Mouse (Mus musculus): ENCODE data around the gene Olfr1287. TPM values are rescaled to one million over a fixed set of nuclear protein-coding genes. Genes with fewer than 3 reads are reported as not detected.

The Olfr1287 gene
- total RNA-seq (2015) (not detected in 2 replicates), total RNA-seq (2017) (not detected in 2 replicates)

DNA sequence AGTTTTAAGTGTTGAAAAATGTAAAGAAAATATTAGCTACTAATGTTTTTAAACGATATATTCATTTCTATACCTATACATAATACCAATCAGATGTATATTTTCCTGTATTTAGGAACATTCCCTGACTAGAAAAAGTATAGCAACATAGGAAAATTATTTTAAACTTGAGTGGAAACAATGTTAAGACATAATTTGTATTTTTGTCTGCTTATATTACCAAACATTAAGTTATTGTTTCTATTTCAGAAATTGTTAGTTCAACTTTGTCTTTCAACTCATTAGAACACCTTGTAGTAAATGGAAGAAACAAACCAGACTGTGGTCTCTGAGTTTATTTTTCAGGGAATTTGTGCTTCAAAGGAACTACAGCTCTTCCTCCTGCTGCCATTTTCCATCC, at the start of gene Olfr1287:
TSS of gene Olfr1287 (plus strand) at position 301 of the 400 bp plus-strand sequence.
- ATAC-seq (replicated peaks; ENCODE audit: poor library complexity): no peak

DNA sequence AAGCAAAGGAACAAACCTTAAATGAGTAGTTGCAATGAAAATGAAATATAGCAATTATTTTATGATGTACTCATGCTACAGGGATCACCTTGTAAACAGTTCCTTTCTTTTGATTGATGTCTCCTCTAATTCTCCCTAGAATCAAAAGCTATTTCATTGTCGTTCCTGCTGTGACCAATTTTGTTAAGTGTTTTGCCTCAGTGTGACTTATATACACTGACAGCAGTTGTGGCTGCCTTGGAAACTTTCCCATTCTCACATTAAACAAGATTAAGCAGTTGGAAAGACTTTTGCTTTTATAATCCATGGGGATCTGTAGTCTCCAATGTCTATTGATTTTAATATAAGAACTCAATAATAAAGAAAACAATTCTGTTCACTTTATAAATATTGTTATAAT, 26.0 kb upstream of the Olfr1287 start, which contains the start of gene Olfr1286:
TSS of gene Olfr1286 (minus strand) at position 185 of the 400 bp plus-strand sequence.
- ATAC-seq (replicated peaks; ENCODE audit: poor library complexity): no peak

DNA sequence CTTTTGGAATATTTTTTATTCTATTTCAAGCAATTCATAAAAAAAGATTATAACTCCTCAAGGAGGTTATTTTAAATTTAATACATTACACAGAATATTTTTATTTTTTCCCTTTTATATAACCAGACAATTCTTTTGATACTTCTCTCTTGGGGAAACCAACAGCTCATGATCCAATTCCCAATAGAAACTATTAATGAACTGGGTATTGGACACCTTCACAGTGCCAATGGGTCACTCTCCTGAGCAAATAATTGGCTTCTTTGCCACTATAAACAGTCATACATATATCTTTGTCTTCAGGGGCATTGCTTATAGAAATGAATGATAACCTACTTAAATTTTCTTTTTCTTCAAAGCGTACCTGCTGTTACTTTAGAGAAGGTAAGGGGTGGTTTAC, 24.9 kb downstream of the Olfr1287 start, which contains the start of gene Olfr1288:
TSS of gene Olfr1288 (plus strand) at position 301 of the 400 bp plus-strand sequence.
- ATAC-seq (replicated peaks; ENCODE audit: poor library complexity): no peak

DNA sequence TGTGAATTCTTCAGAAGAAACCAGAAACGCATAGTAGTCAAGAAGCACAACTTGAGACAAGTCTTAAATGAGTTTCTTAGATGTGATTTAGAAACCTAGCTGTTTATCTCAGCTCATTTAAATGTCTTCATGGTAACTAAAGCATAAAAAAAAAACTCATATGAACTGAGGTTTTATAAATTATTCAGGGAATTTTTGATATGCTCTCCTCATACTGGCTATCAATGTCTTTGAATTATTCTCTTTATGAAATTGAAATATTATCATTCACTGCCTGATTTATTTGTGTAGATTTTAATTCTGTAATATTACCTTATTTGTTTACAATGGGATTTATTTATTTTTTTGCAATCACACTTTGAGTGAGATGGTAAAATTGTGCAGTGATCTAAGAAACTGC, 31.6 kb downstream of the Olfr1287 start, which contains the start of gene Olfr1289:
TSS of gene Olfr1289 (plus strand) at position 301 of the 400 bp plus-strand sequence.
- ATAC-seq (replicated peaks; ENCODE audit: poor library complexity): no peak

DNA sequence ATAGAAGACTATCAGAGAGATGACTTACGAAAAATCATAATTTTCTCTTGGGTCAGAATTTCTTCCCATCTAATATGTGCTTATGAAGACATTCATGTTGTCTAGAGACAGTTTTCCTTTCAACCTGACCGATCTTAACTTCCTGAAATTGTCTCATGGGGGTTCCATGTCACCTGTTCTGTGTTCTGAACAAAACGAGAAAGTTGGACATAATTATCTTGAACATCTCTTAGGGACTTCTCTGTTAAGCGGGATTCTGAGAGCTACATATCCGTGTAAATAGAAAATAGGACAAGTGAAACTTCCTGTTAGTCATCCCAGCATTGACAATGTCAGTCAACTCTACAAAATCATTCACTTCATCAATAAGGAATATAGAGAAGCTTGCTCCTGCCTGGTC, 44.8 kb downstream of the Olfr1287 start, which contains the start of gene Olfr1290:
TSS of gene Olfr1290 (minus strand) at position 101 of the 400 bp plus-strand sequence.
- no peak for ATAC-seq (replicated peaks; ENCODE audit: poor library complexity)

DNA sequence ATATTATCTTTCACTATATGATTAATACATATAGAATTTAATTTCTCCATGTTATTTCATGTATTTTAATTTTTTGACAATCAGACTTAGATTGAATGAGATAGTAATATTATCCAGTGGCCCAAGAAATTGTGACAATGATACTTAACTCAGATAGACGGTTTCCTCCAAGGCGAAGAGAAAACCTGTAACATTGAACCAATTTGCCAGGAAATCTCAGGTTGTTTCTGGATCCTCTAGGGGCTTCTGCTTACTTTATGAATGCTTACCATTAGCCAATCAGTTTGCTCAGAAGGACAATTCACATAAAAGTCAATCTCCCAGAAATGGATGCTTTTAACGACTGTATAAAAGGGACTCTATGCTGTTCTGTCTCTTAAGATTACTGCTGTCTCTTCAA, 47.9 kb downstream of the Olfr1287 start, which contains the start of gene Olfr1291-ps1:
TSS of gene Olfr1291-ps1 (plus strand) at position 301 of the 400 bp plus-strand sequence.
- ATAC-seq (replicated peaks; ENCODE audit: poor library complexity): no peak

Other genes starting within 250 kb of the Olfr1287 start
- gene 4930430A15Rik, start 219.5 kb upstream of the Olfr1287 start, total RNA-seq (2015): not detected in 2 replicates
- gene 4930430A15Rik, start 219.5 kb upstream of the Olfr1287 start, total RNA-seq (2017): not detected in 2 replicates
- gene Olfr1275, start 213.9 kb upstream of the Olfr1287 start, total RNA-seq (2015): not detected in 2 replicates
- gene Olfr1275, start 213.9 kb upstream of the Olfr1287 start, total RNA-seq (2017): not detected in 2 replicates
- gene Olfr1276, start 194.6 kb upstream of the Olfr1287 start, total RNA-seq (2015): not detected in 2 replicates
- not detected in 2 replicates for gene Olfr1276, start 194.6 kb upstream of the Olfr1287 start, total RNA-seq (2017)
- gene Olfr1277, start 175.0 kb upstream of the Olfr1287 start, total RNA-seq (2015): not detected in 2 replicates
- gene Olfr1277, start 175.0 kb upstream of the Olfr1287 start, total RNA-seq (2017): not detected in 2 replicates
- gene Olfr1278, start 159.0 kb upstream of the Olfr1287 start, total RNA-seq (2015): not detected in 2 replicates
- gene Olfr1278, start 159.0 kb upstream of the Olfr1287 start, total RNA-seq (2017): not detected in 2 replicates
- not detected in 2 replicates for gene Olfr1279, start 148.5 kb upstream of the Olfr1287 start, total RNA-seq (2015)
- gene Olfr1279, start 148.5 kb upstream of the Olfr1287 start, total RNA-seq (2017): not detected in 2 replicates
- not detected in 2 replicates for gene Olfr1280, start 135.1 kb upstream of the Olfr1287 start, total RNA-seq (2015)
- not detected in 2 replicates for gene Olfr1280, start 135.1 kb upstream of the Olfr1287 start, total RNA-seq (2017)
- gene Olfr1281, start 122.6 kb upstream of the Olfr1287 start, total RNA-seq (2015): not detected in 2 replicates
- gene Olfr1281, start 122.6 kb upstream of the Olfr1287 start, total RNA-seq (2017): not detected in 2 replicates
- gene Olfr1282, start 113.1 kb upstream of the Olfr1287 start, total RNA-seq (2015): not detected in 2 replicates
- not detected in 2 replicates for gene Olfr1282, start 113.1 kb upstream of the Olfr1287 start, total RNA-seq (2017)
- not detected in 2 replicates for gene Olfr1283, start 82.4 kb upstream of the Olfr1287 start, total RNA-seq (2015)
- not detected in 2 replicates for gene Olfr1283, start 82.4 kb upstream of the Olfr1287 start, total RNA-seq (2017)
- gene Olfr1284, start 73.6 kb upstream of the Olfr1287 start, total RNA-seq (2015): not detected in 2 replicates
- not detected in 2 replicates for gene Olfr1284, start 73.6 kb upstream of the Olfr1287 start, total RNA-seq (2017)
- gene Olfr1286, start 26.0 kb upstream of the Olfr1287 start, total RNA-seq (2015): not detected in 2 replicates
- not detected in 2 replicates for gene Olfr1286, start 26.0 kb upstream of the Olfr1287 start, total RNA-seq (2017)
- gene Olfr1288, start 25.0 kb downstream of the Olfr1287 start, total RNA-seq (2015): not detected in 2 replicates
- gene Olfr1288, start 25.0 kb downstream of the Olfr1287 start, total RNA-seq (2017): not detected in 2 replicates
- gene Olfr1289, start 31.7 kb downstream of the Olfr1287 start, total RNA-seq (2015): not detected in 2 replicates
- not detected in 2 replicates for gene Olfr1289, start 31.7 kb downstream of the Olfr1287 start, total RNA-seq (2017)
- not detected in 2 replicates for gene Olfr1290, start 44.7 kb downstream of the Olfr1287 start, total RNA-seq (2015)
- not detected in 2 replicates for gene Olfr1290, start 44.7 kb downstream of the Olfr1287 start, total RNA-seq (2017)
- not detected in 2 replicates for gene Olfr1291-ps1, start 48.0 kb downstream of the Olfr1287 start, total RNA-seq (2015)
- gene Olfr1291-ps1, start 48.0 kb downstream of the Olfr1287 start, total RNA-seq (2017): not detected in 2 replicates
- gene Olfr1293-ps, start 76.1 kb downstream of the Olfr1287 start, total RNA-seq (2015): not detected in 2 replicates
- not detected in 2 replicates for gene Olfr1293-ps, start 76.1 kb downstream of the Olfr1287 start, total RNA-seq (2017)
- not detected in 2 replicates for gene Olfr1294, start 91.1 kb downstream of the Olfr1287 start, total RNA-seq (2015)
- gene Olfr1294, start 91.1 kb downstream of the Olfr1287 start, total RNA-seq (2017): not detected in 2 replicates
- gene Olfr1295, start 120.5 kb downstream of the Olfr1287 start, total RNA-seq (2015): not detected in 2 replicates
- gene Olfr1295, start 120.5 kb downstream of the Olfr1287 start, total RNA-seq (2017): not detected in 2 replicates
- gene Olfr1297, start 177.4 kb downstream of the Olfr1287 start, total RNA-seq (2015): not detected in 2 replicates
- gene Olfr1297, start 177.4 kb downstream of the Olfr1287 start, total RNA-seq (2017): not detected in 2 replicates
- not detected in 2 replicates for gene Olfr1298, start 200.1 kb downstream of the Olfr1287 start, total RNA-seq (2015)
- gene Olfr1298, start 200.1 kb downstream of the Olfr1287 start, total RNA-seq (2017): not detected in 2 replicates
- gene Olfr1299, start 212.3 kb downstream of the Olfr1287 start, total RNA-seq (2015): not detected in 2 replicates
- not detected in 2 replicates for gene Olfr1299, start 212.3 kb downstream of the Olfr1287 start, total RNA-seq (2017)

Data from megakaryocyte progenitor cell, adult 5-6 weeks (primary cell).